Mouse (Mus musculus) urinary bladder, adult 2 months (tissue): ENCODE results near the gene Tgtp1. TPM values are rescaled to one million over a fixed set of nuclear protein-coding genes. Genes with fewer than 3 reads are reported as not detected.
"Not testable (repeated sequence)": the region's sequence is repeated elsewhere in the genome, so short reads cannot be mapped to it uniquely, and the experiment has no call there.

Source experiments
- DNase-seq: peaks from one replicate; pipeline ENCODE4 v3.0.0; 2022; ENCODE audit warnings: low spot score
- polyA plus RNA-seq: library from polyadenylated mRNA; depleted of rRNA; stranded (reverse); fragments of >200 nt; gene quantifications from 2 replicates; pipeline ENCODE4 v1.2.3, GENCODE M21; 2012; rRNA removed

The Tgtp1 gene
- 6.4 and 10.5 TPM in 2 replicates for polyA plus RNA-seq

DNA sequence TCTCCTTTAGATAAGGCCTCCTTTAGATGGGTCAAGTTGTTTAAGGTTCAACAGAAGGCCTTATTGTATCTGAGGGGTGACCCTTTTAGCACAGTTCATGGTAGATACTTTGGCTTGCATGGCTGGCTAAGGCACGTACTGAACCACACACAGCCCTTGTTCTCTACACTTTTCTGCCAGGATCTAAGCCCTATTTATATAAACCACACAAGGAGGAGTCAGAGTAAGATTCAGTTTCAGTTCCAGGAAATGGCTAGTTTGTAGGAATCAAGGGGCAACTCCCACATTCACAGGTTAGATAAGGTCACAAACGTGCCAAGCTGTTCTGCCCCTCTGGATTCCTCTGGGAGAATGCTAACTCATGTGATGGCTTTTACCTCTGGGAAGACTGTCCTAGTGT lies at the start of gene Tgtp1:
TSS of gene Tgtp1 (minus strand) at position 155 of the 400 bp plus-strand sequence.
- DNase-seq, result not testable (repeated sequence)

DNA sequence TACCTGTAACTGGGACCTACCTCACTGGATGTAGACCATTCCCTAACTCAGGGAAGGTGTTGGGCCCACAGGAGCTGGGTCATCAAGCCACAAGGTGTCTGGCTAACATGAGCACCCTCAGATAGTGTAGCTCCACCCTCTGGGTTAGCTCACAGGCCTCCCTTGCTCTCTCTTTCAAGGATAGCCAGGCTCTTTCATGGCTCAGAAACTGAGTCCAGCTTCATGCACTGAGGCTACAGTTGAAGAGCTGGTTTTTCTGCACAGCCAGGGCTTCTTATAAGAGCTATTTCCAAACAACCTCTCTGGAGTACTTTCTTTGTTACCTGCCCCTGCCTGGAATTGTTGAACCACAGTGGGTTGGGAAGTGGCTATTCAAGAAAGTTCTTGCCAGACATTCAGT lies 18.1 kb upstream of the Tgtp1 start:
- not testable (repeated sequence) for DNase-seq

DNA sequence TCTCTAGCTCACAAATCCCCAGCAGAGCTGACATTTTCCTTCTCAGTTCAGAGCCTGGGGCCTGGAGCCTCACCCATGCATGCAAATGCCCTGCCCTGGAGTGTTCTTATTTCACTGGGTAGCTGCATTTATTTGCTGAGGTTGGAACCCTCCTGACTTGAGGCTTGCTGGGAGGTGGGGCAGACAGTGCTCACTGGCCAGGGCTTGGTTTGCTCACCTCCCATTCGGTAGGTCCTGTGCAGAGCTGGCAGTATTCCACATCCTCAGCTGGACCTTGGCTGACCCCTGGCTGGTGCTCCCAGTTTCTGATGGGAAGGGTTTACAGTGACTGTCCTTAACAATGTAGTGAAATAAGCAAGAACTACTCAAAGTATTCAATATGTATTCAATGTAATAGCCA lies 12.8 kb upstream of the Tgtp1 start:
- not testable (repeated sequence) for DNase-seq

DNA sequence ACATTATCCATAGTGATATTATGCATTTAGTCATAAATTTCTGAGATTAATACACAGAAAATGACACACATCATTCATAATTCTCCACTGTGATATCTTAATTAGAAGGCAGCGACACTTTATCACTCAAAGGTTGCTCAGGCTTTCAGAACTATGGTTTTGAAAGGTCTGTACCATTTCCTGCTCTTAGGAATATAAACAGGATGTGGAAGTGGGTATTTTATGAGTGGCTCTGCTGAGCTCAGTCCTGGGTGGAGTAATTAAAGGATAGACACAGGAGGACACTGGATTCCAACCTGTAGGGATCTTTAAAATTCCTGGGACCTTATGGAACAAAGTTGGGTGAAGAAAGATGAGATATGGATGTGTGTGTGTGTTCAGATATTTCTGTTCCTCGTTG lies 12.3 kb upstream of the Tgtp1 start:
- not testable (repeated sequence) for DNase-seq

DNA sequence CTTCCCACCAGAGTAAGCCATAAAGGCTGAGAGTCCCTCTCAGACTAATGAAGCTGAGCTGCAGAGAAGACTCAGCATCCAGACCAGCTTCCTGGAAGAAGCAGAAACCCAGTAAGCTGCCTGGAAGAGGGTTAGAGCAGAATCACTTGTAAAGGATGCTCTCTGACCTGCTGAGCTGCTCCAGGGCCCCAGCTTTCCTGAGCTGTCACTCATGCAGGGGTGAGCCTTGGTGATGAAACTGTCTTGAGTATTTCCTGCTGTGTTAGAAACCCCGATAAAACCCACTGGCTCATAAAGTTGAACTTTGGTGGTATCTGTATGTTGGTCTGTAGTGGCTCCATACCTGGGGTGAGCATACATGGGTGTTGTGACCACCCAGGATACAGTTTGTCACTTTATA lies 6.4 kb upstream of the Tgtp1 start:
- DNase-seq, result not testable (repeated sequence)

DNA sequence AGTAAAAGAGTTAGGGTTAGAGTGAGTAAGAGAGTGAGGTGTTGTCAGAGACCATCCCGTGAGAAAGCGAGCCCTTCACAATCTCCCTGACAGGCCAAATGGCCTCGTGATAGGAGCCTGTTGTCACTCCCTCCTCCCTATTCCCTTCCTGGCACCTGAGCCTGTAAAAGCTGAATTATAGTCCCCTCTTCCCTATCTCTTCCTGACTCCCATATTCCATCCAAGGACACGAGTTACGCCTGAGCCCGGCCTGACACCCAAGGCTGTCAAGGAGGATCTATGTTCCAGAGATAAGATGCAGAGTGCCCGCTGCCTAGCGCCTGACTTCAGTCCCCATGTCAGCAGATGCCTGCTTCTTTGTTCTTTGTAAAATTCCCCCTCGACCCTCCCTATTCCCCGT lies 676 bp downstream of the Tgtp1 start:
- not testable (repeated sequence) for DNase-seq

DNA sequence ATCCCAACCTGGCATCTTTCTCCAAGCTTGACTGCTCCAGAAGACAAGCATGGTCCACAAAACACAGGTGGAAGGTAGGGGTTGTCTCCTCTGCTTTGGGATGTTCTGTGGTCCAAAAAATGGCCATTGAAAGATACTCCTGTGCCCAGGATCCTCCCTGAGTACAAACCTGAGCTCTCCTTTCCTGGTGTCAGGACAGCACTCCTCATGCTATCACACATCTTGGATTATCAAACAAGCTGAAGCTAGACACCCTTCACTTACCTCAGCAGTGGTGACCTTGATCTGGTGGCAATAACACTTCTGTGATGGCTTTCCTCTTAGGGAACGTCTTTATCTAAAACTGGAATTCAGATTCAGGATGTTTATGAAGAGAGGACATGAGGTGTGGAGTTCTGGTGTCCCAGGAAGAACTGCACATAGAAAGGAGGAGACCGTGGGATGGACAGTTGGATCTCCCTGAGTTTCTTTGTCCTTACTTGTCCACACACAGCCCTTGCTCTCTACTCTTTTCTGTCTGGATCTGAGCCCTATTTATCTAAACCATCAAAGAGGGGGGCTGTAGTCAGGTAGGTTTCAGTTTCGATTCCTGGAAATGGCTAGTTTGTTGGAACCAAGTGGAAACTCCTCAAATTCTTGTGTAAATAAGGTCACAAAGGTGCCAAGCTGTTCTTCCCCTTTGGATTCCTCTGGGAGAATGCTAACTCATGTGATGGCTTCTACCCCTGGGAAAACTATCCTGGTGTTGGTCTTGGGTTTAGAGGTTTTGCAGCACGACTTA lies 2.0 kb downstream of the Tgtp1 start, which contains the start of gene Gm12185:
TSS of gene Gm12185 (minus strand) at position 487 of the 781 bp plus-strand sequence.
- DNase-seq, result not testable (repeated sequence)

DNA sequence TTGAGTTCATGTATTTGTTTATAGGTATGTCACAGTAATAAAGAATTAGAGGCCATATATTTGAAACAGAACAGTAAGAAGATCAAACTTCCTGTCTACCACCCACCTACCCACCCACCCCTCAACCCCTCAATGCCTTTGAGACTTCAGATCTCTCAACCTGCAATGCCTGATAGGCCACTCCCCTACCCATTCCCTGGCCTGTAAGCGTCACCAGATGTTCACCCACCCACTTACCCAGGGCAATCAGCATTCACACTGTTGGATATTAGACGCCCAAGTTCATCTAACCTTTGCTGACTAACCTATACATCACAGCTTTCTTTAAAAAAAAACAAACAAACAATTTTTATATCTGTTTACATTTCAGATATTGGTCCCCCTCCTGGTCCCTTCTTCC lies 4.0 kb downstream of the Tgtp1 start:
- DNase-seq, result not testable (repeated sequence)

DNA sequence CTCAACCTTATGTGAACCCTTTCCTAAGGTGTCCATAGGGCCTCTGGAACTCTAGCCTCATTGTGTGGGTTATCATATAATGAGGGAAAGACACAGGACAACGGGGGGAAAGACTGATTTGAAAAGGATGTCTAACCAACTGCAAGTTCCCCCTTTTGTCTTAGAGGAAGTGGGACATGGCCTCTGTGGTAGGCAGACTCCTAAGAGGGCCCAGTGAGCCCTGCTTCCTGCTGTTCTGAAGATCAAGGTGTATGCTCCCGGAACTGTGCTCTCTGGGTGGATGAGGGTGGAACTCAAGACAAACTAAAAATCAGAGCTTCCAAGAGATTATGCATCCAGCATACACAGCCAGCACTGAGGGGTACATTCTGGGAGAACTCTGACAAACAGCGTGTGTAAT lies 5.8 kb downstream of the Tgtp1 start:
- DNase-seq, result not testable (repeated sequence)

DNA sequence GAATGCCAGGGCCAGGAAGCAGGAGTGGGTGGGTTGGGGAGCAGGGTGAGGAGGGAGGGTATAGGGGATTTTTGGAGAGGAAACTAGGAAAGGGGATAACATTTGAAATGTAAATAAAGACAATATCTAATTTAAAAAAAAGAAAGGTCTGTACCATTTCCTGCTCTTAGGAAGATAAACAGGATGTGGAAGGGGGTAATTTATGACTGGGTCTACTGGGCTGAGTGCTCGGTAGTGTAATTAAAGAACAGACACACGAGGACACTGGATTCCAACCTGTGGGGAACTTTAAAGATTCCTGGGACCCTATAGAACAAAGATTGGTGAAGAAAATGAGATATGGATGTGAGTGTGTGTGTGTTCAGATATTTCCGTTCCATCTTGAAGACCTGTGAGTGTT lies 11.1 kb downstream of the Tgtp1 start:
- not testable (repeated sequence) for DNase-seq

DNA sequence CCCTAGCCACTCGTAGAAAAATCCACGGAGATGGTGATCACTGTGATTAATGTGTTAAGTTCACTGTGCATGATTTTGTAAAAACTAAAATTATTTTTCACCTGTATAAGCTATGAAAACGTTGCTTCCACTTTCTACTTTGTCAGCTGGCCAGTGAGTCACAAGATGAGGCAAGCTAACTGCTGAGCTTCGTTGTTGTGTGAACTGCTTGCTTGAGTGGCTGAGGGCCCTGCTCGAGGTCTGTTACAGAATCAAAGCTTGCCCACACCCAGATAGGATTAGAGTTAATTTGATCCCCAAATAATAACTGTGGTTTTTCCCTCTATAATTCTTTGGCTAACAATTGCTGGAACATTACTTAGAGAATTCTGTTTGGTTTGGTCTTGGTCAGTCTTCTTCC lies 13.9 kb downstream of the Tgtp1 start:
- not testable (repeated sequence) for DNase-seq

DNA sequence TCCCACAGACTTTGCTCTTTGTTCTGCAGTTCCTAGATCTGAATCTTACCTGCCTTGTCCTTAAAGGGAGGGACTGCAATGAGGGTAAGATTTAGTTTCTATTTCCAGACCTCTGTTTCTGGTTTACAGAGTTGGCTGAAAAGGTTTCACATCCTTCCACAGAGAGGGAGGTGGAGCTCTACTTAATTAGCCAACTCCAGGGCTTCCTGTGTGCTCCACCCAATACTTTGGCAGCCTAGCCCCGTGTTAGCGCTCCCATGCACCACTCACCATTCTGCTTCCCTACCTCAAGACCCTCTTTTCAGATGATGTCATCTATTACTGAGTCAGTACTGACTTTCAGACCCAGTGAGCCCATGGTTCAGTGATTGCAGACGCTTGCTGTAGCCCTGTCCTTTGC lies 14.7 kb downstream of the Tgtp1 start, which contains the start of gene 9930111J21Rik1:
TSS of gene 9930111J21Rik1 (minus strand) at position 148 of the 400 bp plus-strand sequence.
- DNase-seq, result not testable (repeated sequence)

DNA sequence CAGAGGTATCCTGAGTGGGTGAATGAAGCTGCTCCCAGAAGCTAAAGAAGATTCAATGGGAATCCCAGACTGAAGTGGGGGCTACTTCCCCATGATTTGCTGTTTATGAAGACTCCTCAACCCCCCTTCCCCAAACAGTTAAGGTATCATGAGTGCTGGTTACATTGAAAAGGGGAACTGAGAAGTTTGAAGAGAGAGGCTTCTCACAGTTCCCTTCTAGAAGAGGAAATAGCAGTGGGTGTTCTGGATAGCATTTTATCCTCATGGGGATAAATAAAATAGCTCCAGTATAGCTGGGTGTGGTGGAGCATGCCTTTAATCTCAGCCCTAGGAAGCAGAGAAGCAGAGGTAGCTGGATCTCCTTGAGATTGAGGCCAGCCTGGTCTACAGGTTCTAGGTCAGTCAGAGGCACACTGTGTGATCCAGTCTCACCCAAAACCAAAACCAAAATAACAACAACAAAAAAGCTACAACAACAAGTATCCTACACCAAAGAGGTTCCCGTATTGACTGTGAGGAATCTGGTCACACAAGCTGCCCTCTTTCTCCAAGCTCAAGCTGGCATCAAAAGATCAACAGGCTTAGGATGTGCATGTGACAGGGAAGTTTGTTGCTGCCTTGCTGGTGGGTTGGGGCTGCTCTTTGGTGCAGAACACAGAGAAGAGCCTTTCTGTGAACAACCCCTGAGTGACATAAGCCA lies 15.6 kb downstream of the Tgtp1 start, which contains the start of gene Olfr56:
TSS of gene Olfr56 (plus strand) at position 650 of the 700 bp plus-strand sequence.
- not testable (repeated sequence) for DNase-seq

DNA sequence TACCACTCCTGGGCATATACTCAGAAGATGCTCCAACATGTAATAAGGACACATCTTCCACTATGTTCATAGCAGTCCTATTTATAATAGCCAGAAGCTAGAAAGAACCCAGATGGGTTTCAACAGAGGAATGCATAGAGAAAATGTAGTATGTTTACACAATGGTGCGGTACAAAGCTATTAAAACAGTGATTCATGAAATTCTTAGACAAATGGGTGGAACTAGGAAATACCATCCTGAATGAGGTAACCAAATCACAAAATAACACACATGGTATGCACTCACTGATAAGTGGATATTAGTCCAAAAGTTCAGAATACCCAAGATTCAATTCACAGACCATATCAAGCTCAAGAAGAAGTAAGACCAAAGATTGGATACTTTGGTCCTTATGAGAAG lies 19.3 kb downstream of the Tgtp1 start:
- not testable (repeated sequence) for DNase-seq

DNA sequence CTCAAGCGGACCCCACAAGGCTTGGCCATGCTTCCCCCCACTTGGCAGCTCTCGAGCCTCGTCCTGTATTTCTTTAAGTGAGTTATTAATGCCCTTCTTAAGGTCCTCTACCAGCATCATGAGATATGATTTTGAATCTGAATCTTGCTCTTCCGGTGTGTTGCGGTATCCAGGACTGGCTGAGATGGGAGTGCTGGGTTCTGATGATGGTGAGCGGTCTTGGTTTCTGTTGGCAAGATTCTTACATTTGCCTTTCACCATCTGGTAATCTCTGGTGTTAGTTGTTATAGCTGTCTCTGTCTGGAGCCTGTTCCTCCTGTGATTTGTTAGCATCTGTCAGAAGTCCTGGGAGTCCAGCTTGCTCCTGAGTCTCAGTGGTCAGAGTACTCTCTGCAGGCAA lies 47.9 kb downstream of the Tgtp1 start, which contains the start of gene Psme2b:
TSS of gene Psme2b (minus strand) at position 101 of the 400 bp plus-strand sequence.
- not testable (repeated sequence) for DNase-seq

DNA sequence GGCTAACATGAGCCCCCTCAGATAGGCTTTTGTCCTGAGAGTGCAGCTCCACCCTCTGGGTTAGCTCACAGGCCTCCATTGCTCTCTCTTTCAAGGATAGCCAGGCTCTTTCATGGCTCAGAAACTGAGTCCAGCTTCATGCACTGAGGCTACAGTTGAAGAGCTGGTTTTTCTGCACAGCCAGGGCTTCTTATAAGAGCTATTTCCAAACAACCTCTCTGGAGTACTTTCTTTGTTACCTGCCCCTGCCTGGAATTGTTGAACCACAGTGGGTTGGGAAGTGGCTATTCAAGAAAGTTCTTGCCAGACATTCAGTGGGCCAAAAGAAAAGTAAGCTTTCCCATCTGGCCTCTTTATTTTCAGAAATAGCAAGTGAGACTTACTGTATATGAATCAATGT lies 54.7 kb downstream of the Tgtp1 start:
- DNase-seq, result not testable (repeated sequence)

Other genes with a start within 250 kb of the Tgtp1 start
- 1,217 and 1,275 TPM in 2 replicates for gene Rack1, start 193.8 kb downstream of the Tgtp1 start, polyA plus RNA-seq
- 34.8 and 37.5 TPM in 2 replicates for gene Trim41, start 176.8 kb downstream of the Tgtp1 start, polyA plus RNA-seq
- 14.9 and 16.1 TPM in 2 replicates for gene Trim7, start 168.0 kb downstream of the Tgtp1 start, polyA plus RNA-seq
- gene Gm12184, start 167.5 kb downstream of the Tgtp1 start, polyA plus RNA-seq, result 20.8 and 23.2 TPM in 2 replicates
- gene Irgm1, start 122.5 kb downstream of the Tgtp1 start, polyA plus RNA-seq, result 30.5 and 54.8 TPM in 2 replicates
- 0.98 and 1.6 TPM in 2 replicates for gene Gm5431, start 92.0 kb downstream of the Tgtp1 start, polyA plus RNA-seq
- gene Psme2b, start 48.0 kb downstream of the Tgtp1 start, polyA plus RNA-seq, result 8.6 and 13.8 TPM in 2 replicates
- 0.34 and 0.74 TPM in 2 replicates for gene Olfr56, start 15.3 kb downstream of the Tgtp1 start, polyA plus RNA-seq
- 1.9 and 3.4 TPM in 2 replicates for gene 9930111J21Rik1, start 14.8 kb downstream of the Tgtp1 start, polyA plus RNA-seq
- 0.58 and 1.5 TPM in 2 replicates for gene Gm12185, start 1.9 kb downstream of the Tgtp1 start, polyA plus RNA-seq
- gene 9930111J21Rik2, start 57.1 kb upstream of the Tgtp1 start, polyA plus RNA-seq, result 5.9 and 7.8 TPM in 2 replicates
- gene Tgtp2, start 70.0 kb upstream of the Tgtp1 start, polyA plus RNA-seq, result 17.4 and 36.5 TPM in 2 replicates
- 16.0 and 23.9 TPM in 2 replicates for gene Ifi47, start 82.4 kb upstream of the Tgtp1 start, polyA plus RNA-seq
- gene Olfr1396, start 120.7 kb upstream of the Tgtp1 start, polyA plus RNA-seq, result 0.06 and 0.14 TPM in 2 replicates
- not detected in 2 replicates for gene Olfr1395, start 148.1 kb upstream of the Tgtp1 start, polyA plus RNA-seq
- not detected in 2 replicates for gene Olfr1394, start 160.2 kb upstream of the Tgtp1 start, polyA plus RNA-seq
- 0.62 and 0.73 TPM in 2 replicates for gene Btnl9, start 193.0 kb upstream of the Tgtp1 start, polyA plus RNA-seq
- 12.4 and 17.0 TPM in 2 replicates for gene Zfp62, start 209.1 kb upstream of the Tgtp1 start, polyA plus RNA-seq